Mouse (Mus musculus) heart, adult 11 months (tissue): Measurements from ENCODE around the gene Vmn1r56.
"Not testable (repeated sequence)": the region's sequence is repeated elsewhere in the genome, so short reads cannot be mapped to it uniquely, and the experiment has no call there.

Experiments
- DNase-seq: peaks from one replicate; pipeline ENCODE4 v3.0.0; 2022

Vmn1r56 gene

DNA sequence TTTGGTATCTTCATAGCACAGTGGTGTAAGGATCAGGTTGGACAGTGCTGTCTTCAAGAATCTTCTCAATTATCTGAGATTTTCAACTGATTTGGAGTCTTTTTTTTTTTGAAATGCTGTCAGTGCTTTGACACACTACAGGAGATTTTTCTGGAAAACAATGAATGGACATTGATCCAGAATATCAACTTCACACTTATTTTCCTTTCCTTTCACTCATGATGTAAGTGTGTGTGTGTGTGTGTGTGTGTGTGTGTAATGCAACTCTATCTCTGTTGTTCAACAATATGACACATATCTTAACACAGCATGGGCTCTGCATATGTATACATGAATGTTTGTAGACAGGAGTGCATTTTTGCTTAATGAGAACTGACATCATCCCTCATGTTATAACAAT is at the start of gene Vmn1r56:
Gene Vmn1r56, minus strand, starts transcription at position 101 of the 400 bp plus-strand sequence.
- DNase-seq: not testable (repeated sequence)

- DNase-seq: not testable (repeated sequence)
Measured at GRCm38 (mm10) chr7:5218193-5218592, 21.6 kb upstream of the Vmn1r56 start, which contains the start of gene Vmn1r57. Gene Vmn1r57 (plus strand): TSS chr7:5218493.

GRCm38 (mm10) chr7:5149570-5149969 is 47.0 kb downstream of the Vmn1r56 start, which contains the start of gene Vmn1r55:
Gene Vmn1r55 (minus strand): TSS chr7:5149670.
- DNase-seq: not testable (repeated sequence)
